Mouse (Mus musculus): ENCODE measurements around the gene Hacl1.
A peak's percentile ranks its signal among the peaks of the same experiment; 100 is the strongest.

The Hacl1 gene

GRCm38 (mm10) chr14:31663376-31664099 lies 22.5 kb upstream of the Hacl1 start:
- DNase-seq (ENCODE audit: extremely low read depth, insufficient read length, low spot score) = no peak

DNA sequence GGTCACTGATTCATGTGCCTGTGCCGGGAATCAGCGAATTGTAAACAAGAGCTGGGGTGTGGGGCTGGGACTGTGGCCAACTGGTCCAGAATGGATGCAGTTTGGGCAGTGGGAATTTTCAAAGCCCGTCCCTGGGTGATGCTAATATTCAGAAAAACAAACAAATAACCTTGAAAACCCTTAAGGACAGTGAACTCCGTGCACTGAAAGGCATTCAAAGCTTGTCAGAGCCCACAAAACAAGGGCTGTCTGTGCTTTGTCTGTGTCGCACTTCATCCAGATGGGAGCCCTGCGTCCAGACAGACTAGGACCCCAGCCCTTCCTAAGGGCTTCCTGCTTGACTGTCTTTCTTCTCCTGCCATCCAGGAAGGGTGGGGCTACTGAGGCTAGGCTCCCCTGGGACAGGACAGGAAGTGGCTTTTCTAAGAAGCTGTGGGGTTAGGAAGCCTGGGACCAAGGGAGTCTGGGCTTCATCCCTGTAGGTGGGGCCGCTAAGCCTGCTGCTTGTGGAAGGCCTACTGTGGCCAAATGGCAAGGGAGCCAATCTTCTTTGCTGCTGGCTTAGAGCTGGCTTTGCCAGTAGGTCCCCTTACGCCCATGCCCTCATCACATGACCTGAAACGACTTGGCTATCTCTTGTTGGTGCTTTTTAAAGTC lies 21.6 kb upstream of the Hacl1 start:
- DNase-seq (ENCODE audit: extremely low read depth, insufficient read length, low spot score) = peak; percentile 84

- DNase-seq (ENCODE audit: extremely low read depth, insufficient read length, low spot score) = peak; percentile 91
Measured at GRCm38 (mm10) chr14:31661671-31662554, 20.8 kb upstream of the Hacl1 start.

DNA sequence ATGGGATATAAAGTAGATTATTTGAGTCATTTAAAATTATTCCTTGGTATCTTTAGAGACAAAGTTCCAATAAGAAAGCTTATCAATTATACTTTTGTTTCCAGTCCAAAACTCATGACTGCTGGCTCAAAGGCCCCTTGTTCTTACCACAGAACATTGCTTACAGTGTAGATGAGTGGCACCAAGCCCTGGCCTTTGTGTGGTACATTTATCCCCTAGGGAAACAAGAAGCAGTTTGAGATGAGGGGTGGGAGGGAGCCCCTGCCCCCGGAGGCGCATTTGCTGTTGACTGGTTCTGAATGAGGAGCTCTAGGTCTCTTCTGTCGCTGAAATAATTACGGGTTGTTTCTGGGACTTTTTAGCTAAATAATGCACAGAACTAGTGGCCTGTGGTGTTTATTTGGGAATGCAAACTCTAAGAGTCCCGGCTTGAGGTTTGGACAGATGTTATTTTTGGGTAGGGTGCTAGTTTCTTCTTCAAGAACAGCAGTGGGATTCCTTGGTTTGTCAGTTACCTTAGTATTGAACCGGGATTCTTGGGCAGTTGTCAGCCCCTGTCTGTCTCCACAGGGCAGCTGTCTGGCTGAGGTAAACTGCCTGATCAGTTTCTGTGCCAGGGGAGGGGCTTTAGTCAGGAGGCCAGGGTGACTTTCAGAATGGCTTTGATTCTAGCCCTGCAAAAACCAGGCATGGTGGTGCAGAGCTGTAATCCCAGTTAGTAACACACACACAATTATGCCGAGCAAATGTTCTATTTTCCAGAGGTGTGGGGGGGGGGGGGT lies 19.4 kb upstream of the Hacl1 start:
- DNase-seq (ENCODE audit: extremely low read depth, insufficient read length, low spot score) = no peak

DNA sequence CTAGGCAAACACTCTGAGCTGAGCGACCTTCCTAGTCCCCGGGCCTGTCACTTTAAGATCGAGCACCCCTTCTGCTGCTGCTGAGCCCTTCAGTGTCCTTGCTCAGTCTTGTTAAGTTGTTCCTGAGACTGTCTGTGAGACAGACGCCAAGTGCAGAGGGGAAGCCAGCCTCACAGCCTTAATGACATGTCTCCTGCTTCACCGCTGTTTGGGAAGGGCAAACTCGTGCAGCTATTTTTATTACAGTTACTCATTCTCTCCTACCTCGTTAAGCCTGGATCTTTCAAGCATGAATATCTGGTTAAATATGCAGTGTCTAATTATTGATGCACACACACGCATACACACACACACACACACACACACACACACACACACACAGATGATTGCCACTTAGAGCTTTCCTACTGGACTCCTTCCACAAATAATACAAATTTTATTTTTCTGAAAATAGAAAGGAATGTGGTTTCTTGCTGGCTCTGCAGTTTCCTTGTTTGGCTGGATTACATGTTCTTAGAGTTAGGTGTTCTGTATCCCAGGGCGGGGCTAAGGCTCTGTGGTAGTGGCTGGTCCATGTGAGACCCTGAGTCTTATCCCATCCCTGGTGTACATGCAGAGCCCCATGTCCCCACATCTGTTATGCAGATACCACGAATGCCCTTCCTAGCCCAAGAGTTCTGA lies 18.6 kb upstream of the Hacl1 start:
- peak; percentile 55 for DNase-seq (ENCODE audit: extremely low read depth, insufficient read length, low spot score)

DNA sequence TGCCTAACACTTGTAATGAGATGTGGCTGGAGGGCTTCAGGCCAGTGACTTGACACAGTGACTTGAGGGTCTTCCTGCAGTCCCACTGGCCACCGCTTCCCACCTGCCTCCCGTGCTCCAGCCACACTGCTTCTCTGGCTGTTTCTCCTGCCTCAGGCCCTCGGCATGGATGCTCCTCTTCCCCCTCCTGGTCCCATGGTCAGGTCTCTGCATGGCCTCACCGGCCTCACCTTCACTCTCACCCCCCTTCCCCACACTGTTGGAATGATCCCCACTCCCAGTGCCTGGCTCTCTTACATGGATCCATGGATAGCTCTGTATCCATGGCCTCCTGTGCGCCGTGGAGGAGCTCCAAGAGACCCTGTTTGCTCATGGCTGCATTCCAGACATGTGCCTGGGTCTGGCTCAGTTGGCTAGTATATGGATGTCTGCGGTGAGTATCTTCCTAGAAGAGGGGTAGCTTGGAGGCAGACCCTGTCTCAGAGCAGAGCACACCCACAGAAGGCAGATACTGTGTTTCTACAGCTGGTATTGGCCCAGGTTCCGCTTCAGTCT lies 17.1 kb upstream of the Hacl1 start:
- DNase-seq (ENCODE audit: extremely low read depth, insufficient read length, low spot score) = no peak

- DNase-seq (ENCODE audit: extremely low read depth, insufficient read length, low spot score) = no peak
Measured at GRCm38 (mm10) chr14:31656857-31657645, 16.0 kb upstream of the Hacl1 start.

DNA sequence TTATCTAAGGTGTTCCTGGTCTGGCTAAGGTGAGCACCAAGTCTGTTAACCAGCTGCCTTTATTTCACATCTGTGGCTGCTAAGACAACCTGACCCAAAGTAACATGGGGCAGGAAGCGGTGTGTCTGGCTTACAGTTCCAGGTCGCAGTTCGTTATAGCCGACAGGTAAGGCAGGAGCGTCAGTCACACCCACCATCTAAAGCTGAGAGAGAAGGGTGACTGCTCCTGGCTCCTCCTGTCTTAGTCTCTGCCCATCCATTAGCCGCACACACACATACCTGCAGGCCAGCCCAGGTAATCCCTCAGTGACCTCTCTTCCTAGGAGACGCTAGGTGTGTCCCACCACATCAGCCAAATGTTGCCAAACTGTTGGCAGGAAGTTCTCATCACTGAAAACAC lies 15.3 kb upstream of the Hacl1 start:
- no peak for DNase-seq (ENCODE audit: extremely low read depth, insufficient read length, low spot score)

GRCm38 (mm10) chr14:31655406-31655805 lies 14.3 kb upstream of the Hacl1 start:
- no peak for DNase-seq (ENCODE audit: extremely low read depth, insufficient read length, low spot score)

- DNase-seq (ENCODE audit: extremely low read depth, insufficient read length, low spot score) = no peak
Measured at GRCm38 (mm10) chr14:31654816-31655215, 13.7 kb upstream of the Hacl1 start.

- no peak for DNase-seq (ENCODE audit: extremely low read depth, insufficient read length, low spot score)
Measured at GRCm38 (mm10) chr14:31653101-31653875, 12.2 kb upstream of the Hacl1 start.

DNA sequence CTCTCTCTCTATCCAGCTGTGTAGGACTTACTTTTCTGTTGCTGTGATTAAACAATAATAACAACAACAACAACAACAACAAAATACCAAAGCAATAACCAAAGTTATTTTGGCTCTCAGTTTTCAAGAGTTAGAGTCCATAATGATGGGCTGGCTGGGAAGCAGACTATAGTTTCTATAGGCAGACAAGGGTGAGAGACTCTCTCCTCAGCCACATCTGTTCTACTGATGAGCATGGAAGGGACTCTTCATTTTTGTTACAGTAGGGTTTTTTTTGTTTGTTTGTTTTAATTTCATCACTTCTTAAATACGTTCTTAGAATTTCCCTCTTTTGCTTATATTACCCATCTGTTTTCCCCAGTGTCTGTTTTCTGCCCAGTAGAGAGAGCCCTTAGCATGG lies 11.5 kb upstream of the Hacl1 start:
- no peak for DNase-seq (ENCODE audit: extremely low read depth, insufficient read length, low spot score)

DNA sequence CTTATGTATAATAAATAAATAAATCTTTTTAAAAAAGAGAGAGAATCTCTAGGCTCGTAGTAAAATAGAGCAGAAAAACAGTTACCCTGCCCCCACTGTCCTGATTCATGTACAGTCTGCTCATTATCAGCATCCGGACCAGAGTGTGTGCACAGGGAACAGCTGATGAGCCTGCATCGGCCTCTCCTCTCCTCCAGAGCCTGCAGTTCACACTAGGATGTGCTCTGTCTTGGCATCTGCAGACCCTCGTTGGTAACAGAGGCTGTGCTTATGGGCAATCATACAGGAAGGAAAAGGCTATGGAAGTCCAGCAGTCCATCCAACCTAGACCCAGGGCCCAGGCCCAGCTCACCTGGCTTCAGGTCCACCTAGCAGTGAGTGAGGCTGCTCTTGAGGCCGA lies 11.0 kb upstream of the Hacl1 start:
- no peak for DNase-seq (ENCODE audit: extremely low read depth, insufficient read length, low spot score)

DNA sequence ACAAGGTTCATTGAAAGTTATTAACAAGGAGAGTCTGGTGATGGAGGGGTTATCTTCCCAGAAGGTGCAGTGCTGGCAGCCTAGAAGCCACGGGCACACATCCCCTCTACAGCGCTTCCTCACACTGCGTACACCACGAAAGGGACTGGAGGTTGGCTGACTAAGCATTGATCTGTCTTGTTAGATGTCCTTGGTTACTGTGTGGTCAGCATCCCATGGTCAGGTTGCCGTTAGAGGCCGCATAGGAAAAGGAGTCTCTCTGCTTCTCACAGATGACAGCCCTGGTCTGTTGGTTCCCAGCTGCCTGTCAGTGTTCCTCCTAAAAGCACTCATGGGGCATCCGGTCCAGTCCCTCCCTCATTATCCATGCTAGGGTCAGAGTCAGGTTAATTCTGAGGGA lies 10.1 kb upstream of the Hacl1 start:
- DNase-seq (ENCODE audit: extremely low read depth, insufficient read length, low spot score) = no peak

GRCm38 (mm10) chr14:31650347-31650746 lies 9.3 kb upstream of the Hacl1 start:
- DNase-seq (ENCODE audit: extremely low read depth, insufficient read length, low spot score) = no peak

DNA sequence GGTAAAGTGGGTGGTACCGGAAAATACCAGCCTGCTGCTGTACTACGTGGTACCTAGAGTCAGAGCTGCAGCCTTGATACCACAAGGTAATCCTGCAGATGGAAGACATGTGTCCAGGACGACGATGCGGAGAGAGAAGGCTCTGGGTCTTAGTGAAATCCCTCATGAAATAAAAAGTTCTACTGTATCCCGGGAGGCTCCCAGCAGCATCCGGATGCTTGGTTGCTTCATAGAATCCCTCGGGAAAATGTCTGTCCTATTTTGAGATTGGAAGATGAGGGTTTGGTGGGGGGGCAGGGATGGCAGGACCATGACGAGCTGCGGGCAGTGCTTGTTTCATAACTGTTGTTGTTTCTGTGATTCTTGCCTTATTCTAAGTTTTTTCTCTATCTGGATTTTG lies 6.9 kb upstream of the Hacl1 start:
- no peak for DNase-seq (ENCODE audit: extremely low read depth, insufficient read length, low spot score)

- no peak for DNase-seq (ENCODE audit: extremely low read depth, insufficient read length, low spot score)
Measured at GRCm38 (mm10) chr14:31645920-31646319, 4.8 kb upstream of the Hacl1 start.

GRCm38 (mm10) chr14:31644931-31645547 lies 4.0 kb upstream of the Hacl1 start:
- DNase-seq (ENCODE audit: extremely low read depth, insufficient read length, low spot score) = no peak
